Mouse (Mus musculus): Measurements from ENCODE around the gene Zfp553. TPM values are rescaled to one million over a fixed set of nuclear protein-coding genes. Genes with fewer than 3 reads are reported as not detected.

Zfp553 gene
- polyA plus RNA-seq, 1 experiment, result 11.4 TPM

GRCm38 (mm10) chr7:127210266-127210665 lies 22.6 kb upstream of the Zfp553 start:
- Histone ChIP-seq H3ac (ENCODE audit: control insufficient read depth, insufficient read length) (no peak overlapping the region), H3K4me2 (ENCODE audit: low read depth) (peak overlapping the region; percentile 68), H3K27me3 (ENCODE audit: control insufficient read depth, insufficient read depth, insufficient read length) (no peaks in the 10 kb centered on the region), H3K4me3 (peak overlapping the region; percentile 60), H3K36me3 (ENCODE audit: control insufficient read depth, insufficient read depth) (no peaks in the 10 kb centered on the region), H3K79me2 (ENCODE audit: control insufficient read depth, insufficient read depth) (peaks cover 34% of the 10 kb centered on the region)
- TF ChIP-seq MYOD1 (IDR thresholded peaks at IDR 0.05; ENCODE audit: control insufficient read depth in 1 of 3, insufficient read length in 2 of 3, low read depth in 2 of 3) (peak; percentile 91 to 97 (median 92)), POLR2AphosphoS2 (IDR thresholded peaks at IDR 0.05; ENCODE audit: insufficient read length, low read depth) (no peak), CEBPB (IDR thresholded peaks at IDR 0.05; ENCODE audit: insufficient read depth, poor library complexity, severe bottlenecking) (no peak), POLR2A (IDR thresholded peaks at IDR 0.05; ENCODE audit: insufficient read length, low read depth) (peak; percentile 37), E2F4 (IDR thresholded peaks at IDR 0.05; ENCODE audit: insufficient read depth) (no peak), TCF3 (IDR thresholded peaks at IDR 0.05; ENCODE audit: insufficient read length, low read depth) (peak; percentile 55), MAX (IDR thresholded peaks at IDR 0.05; ENCODE audit: low read depth) (no peak), SRF (IDR thresholded peaks at IDR 0.05; ENCODE audit: control insufficient read depth, insufficient read length, low read depth) (peak; percentile 99), USF1 (IDR thresholded peaks at IDR 0.05; ENCODE audit: low read depth) (no peak), REST (IDR thresholded peaks at IDR 0.05; ENCODE audit: insufficient read depth, insufficient read length) (no peak), TCF12 (IDR thresholded peaks at IDR 0.05; ENCODE audit: insufficient read depth, poor library complexity, severe bottlenecking) (peak; percentile 95), MYOG (IDR thresholded peaks at IDR 0.05; ENCODE audit: control insufficient read depth in 1 of 3, insufficient read depth in 1 of 3, insufficient read length in 2 of 3, low read depth in 2 of 3) (peak; percentile 80 to 97 (median 92))

GRCm38 (mm10) chr7:127211014-127211745 lies 21.7 kb upstream of the Zfp553 start:
- Histone ChIP-seq H3K4me2 (ENCODE audit: low read depth) (peak overlapping the region; percentile 68), H3K79me2 (ENCODE audit: control insufficient read depth, insufficient read depth) (peaks cover 27% of the 10 kb centered on the region), H3K4me3 (peak overlapping the region; percentile 60), H3K27me3 (ENCODE audit: control insufficient read depth, insufficient read depth, insufficient read length) (no peaks in the 10 kb centered on the region), H3K36me3 (ENCODE audit: control insufficient read depth, insufficient read depth) (no peaks in the 10 kb centered on the region), H3ac (ENCODE audit: control insufficient read depth, insufficient read length) (no peak overlapping the region)
- TF ChIP-seq POLR2AphosphoS2 (IDR thresholded peaks at IDR 0.05; ENCODE audit: insufficient read length, low read depth) (peak; percentile 44), USF1 (IDR thresholded peaks at IDR 0.05; ENCODE audit: low read depth) (no peak), MYOG (IDR thresholded peaks at IDR 0.05; ENCODE audit: control insufficient read depth in 1 of 3, insufficient read depth in 1 of 3, insufficient read length in 2 of 3, low read depth in 2 of 3) (peak; percentile 31 to 89 (median 68)), E2F4 (IDR thresholded peaks at IDR 0.05; ENCODE audit: insufficient read depth) (no peak), TCF12 (IDR thresholded peaks at IDR 0.05; ENCODE audit: insufficient read depth, poor library complexity, severe bottlenecking) (peak; percentile 61), MAX (IDR thresholded peaks at IDR 0.05; ENCODE audit: low read depth) (no peak), MYOD1 (IDR thresholded peaks at IDR 0.05; ENCODE audit: control insufficient read depth in 1 of 3, insufficient read length in 2 of 3, low read depth in 2 of 3) (peak; percentile 43 to 75 (median 63)), REST (IDR thresholded peaks at IDR 0.05; ENCODE audit: insufficient read depth, insufficient read length) (no peak), POLR2A (IDR thresholded peaks at IDR 0.05; ENCODE audit: insufficient read length, low read depth) (peak; percentile 31), TCF3 (IDR thresholded peaks at IDR 0.05; ENCODE audit: insufficient read length, low read depth) (no peak), CEBPB (IDR thresholded peaks at IDR 0.05; ENCODE audit: insufficient read depth, poor library complexity, severe bottlenecking) (no peak), SRF (IDR thresholded peaks at IDR 0.05; ENCODE audit: control insufficient read depth, insufficient read length, low read depth) (no peak)

- Histone ChIP-seq H3K36me3 (ENCODE audit: control insufficient read depth, insufficient read depth) (no peaks in the 10 kb centered on the region), H3ac (ENCODE audit: control insufficient read depth, insufficient read length) (no peak overlapping the region), H3K27me3 (ENCODE audit: control insufficient read depth, insufficient read depth, insufficient read length) (no peaks in the 10 kb centered on the region), H3K4me2 (ENCODE audit: low read depth) (peak overlapping the region; percentile 66), H3K79me2 (ENCODE audit: control insufficient read depth, insufficient read depth) (peaks cover 12% of the 10 kb centered on the region), H3K4me3 (peak overlapping the region; percentile 60)
- TF ChIP-seq POLR2A (IDR thresholded peaks at IDR 0.05; ENCODE audit: insufficient read length, low read depth) (peak; percentile 64), E2F4 (IDR thresholded peaks at IDR 0.05; ENCODE audit: insufficient read depth) (no peak), TCF3 (IDR thresholded peaks at IDR 0.05; ENCODE audit: insufficient read length, low read depth) (no peak), MYOG (IDR thresholded peaks at IDR 0.05; ENCODE audit: control insufficient read depth in 1 of 3, insufficient read depth in 1 of 3, insufficient read length in 2 of 3, low read depth in 2 of 3) (peak in 1 of 3 experiments; percentile 76), POLR2AphosphoS2 (IDR thresholded peaks at IDR 0.05; ENCODE audit: insufficient read length, low read depth) (peak; percentile 83), MYOD1 (IDR thresholded peaks at IDR 0.05; ENCODE audit: control insufficient read depth in 1 of 3, insufficient read length in 2 of 3, low read depth in 2 of 3) (peak; percentile 45 to 90 (median 56))
Observed at GRCm38 (mm10) chr7:127212432-127213250, 20.2 kb upstream of the Zfp553 start.

GRCm38 (mm10) chr7:127213485-127213884 lies 19.4 kb upstream of the Zfp553 start:
- Histone ChIP-seq H3K4me2 (ENCODE audit: low read depth) (peak overlapping the region; percentile 66), H3ac (ENCODE audit: control insufficient read depth, insufficient read length) (no peak overlapping the region), H3K79me2 (ENCODE audit: control insufficient read depth, insufficient read depth) (peaks cover 8% of the 10 kb centered on the region), H3K4me3 (peak overlapping the region; percentile 60), H3K36me3 (ENCODE audit: control insufficient read depth, insufficient read depth) (no peaks in the 10 kb centered on the region), H3K27me3 (ENCODE audit: control insufficient read depth, insufficient read depth, insufficient read length) (no peaks in the 10 kb centered on the region)
- TF ChIP-seq POLR2A (IDR thresholded peaks at IDR 0.05; ENCODE audit: insufficient read length, low read depth), result no peak
- peak; percentile 46 for TF ChIP-seq POLR2AphosphoS2 (IDR thresholded peaks at IDR 0.05; ENCODE audit: insufficient read length, low read depth)
- TF ChIP-seq TCF3 (IDR thresholded peaks at IDR 0.05; ENCODE audit: insufficient read length, low read depth), result no peak

Data from myocyte (in vitro differentiated cells).